Mouse (Mus musculus) midbrain, postnatal 0 days (tissue): ENCODE results near the gene Smndc1. TPM values are rescaled to one million over a fixed set of nuclear protein-coding genes. Genes with fewer than 3 reads are reported as not detected.

Experiments
- ATAC-seq: fragments of 200-750 bp; cut with Nextera tagmentation; 2 replicates; pipeline ENCODE4 v1.8.0; 2017; ENCODE audit warnings: moderate number of reproducible peaks, mild to moderate bottlenecking, moderate TSS enrichment, moderate library complexity; ENCODE audit not compliant: low FRiP score
- DNase-seq: peaks from one replicate; pipeline ENCODE4 v3.0.0-alpha.2; 2015; ENCODE audit warnings: low spot score
- H3K27ac ChIP-seq: fragments of 300-500 bp; sonication (generic); 2 replicates; pipeline ENCODE4 v1.5.1; 2014; ENCODE audit warnings: low read depth, mild to moderate bottlenecking, low read length, mixed read lengths
- H3K27me3 ChIP-seq: fragments of 300-500 bp; sonication (generic); 2 replicates; pipeline ENCODE4 v1.6.1; 2014; ENCODE audit warnings: low read length, control low read depth, mixed read lengths; ENCODE audit not compliant: insufficient read depth
- H3K36me3 ChIP-seq: fragments of 300-500 bp; sonication (generic); 2 replicates; pipeline ENCODE4 v1.6.1; 2014; ENCODE audit warnings: low read length, control low read depth, mixed read lengths; ENCODE audit not compliant: insufficient read depth
- H3K4me1 ChIP-seq: fragments of 300-500 bp; sonication (generic); 2 replicates; pipeline ENCODE4 v1.6.1; 2014; ENCODE audit warnings: mild to moderate bottlenecking, control low read depth, antibody characterized with exemption, low read length, mixed read lengths; ENCODE audit not compliant: insufficient read depth
- H3K4me2 ChIP-seq: fragments of 300-500 bp; sonication (generic); 2 replicates; pipeline ENCODE4 v1.6.1; 2014; ENCODE audit warnings: low read depth, mild to moderate bottlenecking, low read length, mixed read lengths; ENCODE audit not compliant: poor library complexity, severe bottlenecking
- H3K4me3 ChIP-seq: fragments of 300-500 bp; sonication (generic); 2 replicates; pipeline ENCODE4 v1.5.1; 2014; ENCODE audit warnings: low read depth, mild to moderate bottlenecking, low read length, moderate library complexity
- H3K9ac ChIP-seq: fragments of 300-500 bp; sonication (generic); replicated peaks from 2 replicates; pipeline ENCODE4 v1.6.1; 2014; ENCODE audit warnings: mild to moderate bottlenecking, low read length, moderate library complexity, mixed read lengths; ENCODE audit not compliant: poor library complexity, severe bottlenecking
- H3K9me3 ChIP-seq: fragments of 300-500 bp; sonication (generic); 2 replicates; pipeline ENCODE4 v1.6.1; 2016; ENCODE audit warnings: low read length, control low read depth
- CTCF ChIP-seq: IDR thresholded peaks from 2 replicates; pipeline ENCODE4 v1.5.1; 2016; ENCODE audit warnings: antibody characterized with exemption, mild to moderate bottlenecking
- WGBS: fragments of 180-500 bp; shearing (Covaris S2); extraction: QIAGEN DNeasy Blood & Tissue Kit; methylation state at CpG from one replicate; pipeline ENCODE4 v1.1.7; 2014; 5-methylcytosine and 5-hydroxymethylcytosine counted together
- polyA plus RNA-seq: library from polyadenylated mRNA; unstranded; fragments of >200 nt; fragmentation: Nextera tagmentation; extraction: Ambion mirVana; gene quantifications from 2 replicates; pipeline ENCODE4 v1.2.1, GENCODE M21; 2015
- total RNA-seq: library from RNA; depleted of rRNA; stranded (reverse); fragments of >200 nt; gene quantifications from 2 replicates; pipeline ENCODE4 v1.2.3, GENCODE M21; 2014

The Smndc1 gene
- total and polyA plus RNA-seq, 2 experiments from 2014 or later: 8.9 to 35.0 TPM

GRCm38 (mm10) chr19:53383336-53383735, 7.0 kb downstream of the Smndc1 start:
- H3K27ac ChIP-seq: no peak overlapping the region
- no peaks in the 10 kb centered on the region for H3K27me3 ChIP-seq
- H3K4me1 ChIP-seq: no peaks in the 10 kb centered on the region
- no peak overlapping the region for H3K4me3 ChIP-seq
- no peak overlapping the region for H3K9ac ChIP-seq
- no peak for TF ChIP-seq CTCF
- H3K36me3 ChIP-seq: peaks cover 46% of the 10 kb centered on the region
- WGBS: 96% methylated on average over 15 of the region's 15 CpGs
- H3K9me3 ChIP-seq: no peaks in the 10 kb centered on the region
- no peak for ATAC-seq
- no peak for DNase-seq
- no peak overlapping the region for H3K4me2 ChIP-seq

GRCm38 (mm10) chr19:53378421-53378820, 12.0 kb downstream of the Smndc1 start:
- ATAC-seq (no peak), DNase-seq (no peak)
- no peaks in the 10 kb centered on the region for H3K9me3 ChIP-seq
- no peak for TF ChIP-seq CTCF
- peaks cover 25% of the 10 kb centered on the region; the same call in 1 of the 2 replicates for H3K36me3 ChIP-seq
- no peaks in the 10 kb centered on the region for H3K4me1 ChIP-seq
- H3K27me3 ChIP-seq: no peaks in the 10 kb centered on the region
- no peak overlapping the region for H3K4me3 ChIP-seq
- no peak overlapping the region for H3K27ac ChIP-seq
- no peak overlapping the region for H3K9ac ChIP-seq
- H3K4me2 ChIP-seq: no peak overlapping the region
- 93% methylated on average over 10 of the region's 10 CpGs for WGBS

- ATAC-seq: no peak
- Histone ChIP-seq H3K36me3 (peaks cover 22% of the 10 kb centered on the region; the same call in 1 of the 2 replicates), H3K4me2 (no peak overlapping the region), H3K4me3 (no peak overlapping the region), H3K9ac (no peak overlapping the region), H3K27me3 (no peaks in the 10 kb centered on the region), H3K27ac (no peak overlapping the region), H3K9me3 (no peaks in the 10 kb centered on the region), H3K4me1 (no peaks in the 10 kb centered on the region)
- no peak for TF ChIP-seq CTCF
- WGBS: 87% methylated on average over 8 of the region's 8 CpGs
- no peak for DNase-seq
Measured at GRCm38 (mm10) chr19:53377652-53378051, 12.7 kb downstream of the Smndc1 start.

GRCm38 (mm10) chr19:53375816-53376215, 14.6 kb downstream of the Smndc1 start:
- no peaks in the 10 kb centered on the region for H3K27me3 ChIP-seq
- TF ChIP-seq CTCF: no peak
- no peak overlapping the region for H3K4me2 ChIP-seq
- H3K4me1 ChIP-seq: no peaks in the 10 kb centered on the region
- DNase-seq (no peak), ATAC-seq (no peak)
- 97% methylated on average over 9 of the region's 9 CpGs for WGBS
- H3K9ac ChIP-seq: no peak overlapping the region
- H3K27ac ChIP-seq: no peak overlapping the region
- no peaks in the 10 kb centered on the region for H3K9me3 ChIP-seq
- no peak overlapping the region for H3K4me3 ChIP-seq
- H3K36me3 ChIP-seq: peaks cover 15% of the 10 kb centered on the region; the same call in 1 of the 2 replicates

- no peaks in the 10 kb centered on the region for H3K4me1 ChIP-seq
- WGBS: 90% methylated on average over 6 of the region's 6 CpGs
- ATAC-seq (no peak), DNase-seq (no peak)
- TF ChIP-seq CTCF: no peak
- no peak overlapping the region for H3K4me2 ChIP-seq
- no peaks in the 10 kb centered on the region for H3K27me3 ChIP-seq
- H3K36me3 ChIP-seq: peaks cover 15% of the 10 kb centered on the region; the same call in 1 of the 2 replicates
- H3K9ac ChIP-seq: no peak overlapping the region
- H3K4me3 ChIP-seq: no peak overlapping the region
- H3K9me3 ChIP-seq: no peaks in the 10 kb centered on the region
- no peak overlapping the region for H3K27ac ChIP-seq
Measured at GRCm38 (mm10) chr19:53375299-53375698, 15.1 kb downstream of the Smndc1 start.

- Histone ChIP-seq H3K27me3 (no peaks in the 10 kb centered on the region), H3K27ac (no peak overlapping the region), H3K4me2 (no peak overlapping the region), H3K4me3 (no peak overlapping the region), H3K36me3 (peaks cover 14% of the 10 kb centered on the region; the same call in 1 of the 2 replicates), H3K4me1 (no peaks in the 10 kb centered on the region), H3K9ac (no peak overlapping the region), H3K9me3 (no peaks in the 10 kb centered on the region)
- DNase-seq (no peak), ATAC-seq (no peak)
- WGBS: 94% methylated on average over 2 of the region's 2 CpGs
- TF ChIP-seq CTCF: no peak
Measured at GRCm38 (mm10) chr19:53373570-53373969, 16.8 kb downstream of the Smndc1 start.
